Mouse (Mus musculus) cortical plate, adult 2 months (tissue): ENCODE measurements around the gene Phc2.

Experiments used
- CTCF ChIP-seq: fragments of 200-500 bp; IDR thresholded peaks from 2 replicates; pipeline ENCODE4 v1.5.1; 2011; ENCODE audit warnings: mild to moderate bottlenecking, control low read depth, low read length; ENCODE audit not compliant: insufficient read depth; ENCODE audit errors: extremely low read depth
- POLR2A ChIP-seq: fragments of 200-500 bp; IDR thresholded peaks from 2 replicates; pipeline ENCODE4 v1.6.1; 2011; ENCODE audit warnings: mild to moderate bottlenecking, low read length, control low read depth; ENCODE audit not compliant: insufficient read depth; ENCODE audit errors: extremely low read depth

DNA sequence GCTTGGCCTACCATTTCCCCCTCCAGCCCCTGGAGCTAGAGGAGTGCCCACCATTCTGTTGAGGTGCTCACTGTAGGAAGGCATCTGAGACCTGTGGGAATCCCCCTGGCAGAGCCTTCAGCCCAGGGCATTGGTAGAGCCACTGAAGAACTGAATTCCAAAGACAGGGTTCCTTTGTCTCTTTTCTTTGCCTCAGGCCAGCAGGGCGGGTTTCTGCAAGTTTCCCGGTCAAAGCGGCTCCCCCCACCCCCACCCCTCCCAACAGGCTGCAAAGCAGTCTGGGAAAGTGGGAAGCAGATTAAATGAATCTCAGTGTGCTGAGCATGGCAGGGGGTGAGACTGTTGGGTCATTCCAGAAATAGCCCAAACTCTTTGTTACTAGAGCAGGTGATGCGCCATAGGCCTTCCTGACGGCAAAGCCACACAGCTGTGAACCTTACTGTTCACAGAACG, 82.7 kb downstream of the Phc2 start:
- TF ChIP-seq CTCF (no peak), POLR2A (no peak)
